Mouse (Mus musculus): ENCODE results near the gene C130074G19Rik. TPM values are rescaled to one million over a fixed set of nuclear protein-coding genes. Genes with fewer than 3 reads are reported as not detected.

Gene C130074G19Rik
- total RNA-seq, 2 experiments from 2014 or later, result 41.7 to 43.4 TPM

DNA sequence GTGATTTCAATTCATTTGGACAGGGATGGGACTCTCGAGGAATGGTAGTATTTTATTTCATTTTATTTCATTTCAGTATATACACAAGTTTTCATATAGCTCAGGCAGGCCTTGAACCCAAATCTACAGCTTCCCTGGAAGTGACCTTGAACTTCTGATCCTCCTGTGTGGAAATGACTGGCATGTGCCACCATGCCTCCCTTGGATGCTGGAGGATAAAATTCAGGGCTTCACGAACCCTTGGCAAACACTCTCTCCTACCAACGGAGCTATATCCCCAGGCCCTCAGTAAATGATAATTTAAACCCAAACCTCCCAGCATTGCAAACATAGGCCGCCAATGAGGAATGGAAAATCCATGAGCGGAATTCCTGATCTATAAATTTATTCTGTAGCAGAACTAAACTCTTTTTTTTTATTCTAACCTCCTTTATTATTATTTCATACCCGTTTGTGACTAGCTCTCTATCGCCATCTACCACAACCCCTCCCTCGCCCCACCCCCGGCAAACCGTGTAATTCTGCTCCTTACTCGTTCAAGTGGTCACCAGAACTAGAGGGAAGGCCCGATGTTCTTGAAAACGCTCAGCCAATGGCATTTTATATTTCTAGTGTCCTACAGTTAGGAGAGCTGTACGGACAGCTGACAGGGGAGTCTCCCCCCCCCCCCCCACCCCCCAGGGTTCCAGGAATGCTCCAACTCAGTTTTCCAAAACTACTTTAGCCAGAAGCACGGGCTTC lies 38.5 kb downstream of the C130074G19Rik start:
- peak; percentile 55 for DNase-seq

DNA sequence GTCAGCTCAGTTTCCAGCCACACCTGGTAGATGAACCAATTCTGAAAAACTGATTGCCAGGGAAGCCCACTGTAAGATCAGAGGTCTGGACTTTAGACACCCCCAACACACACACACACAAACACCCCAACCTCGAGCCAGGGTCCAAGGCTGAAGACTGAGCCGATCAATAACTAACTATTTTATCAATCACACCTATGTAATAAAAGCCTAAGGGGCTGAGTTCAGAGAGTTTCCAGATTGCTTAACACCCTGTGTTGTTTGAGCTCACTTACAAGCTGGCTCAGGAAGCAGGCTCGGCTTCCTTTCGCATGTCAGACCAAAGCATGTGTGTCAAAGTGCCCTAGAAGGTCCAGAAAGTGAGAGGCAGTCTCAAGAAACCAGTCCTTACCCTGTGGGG lies 45.4 kb downstream of the C130074G19Rik start:
- no peak for DNase-seq

DNA sequence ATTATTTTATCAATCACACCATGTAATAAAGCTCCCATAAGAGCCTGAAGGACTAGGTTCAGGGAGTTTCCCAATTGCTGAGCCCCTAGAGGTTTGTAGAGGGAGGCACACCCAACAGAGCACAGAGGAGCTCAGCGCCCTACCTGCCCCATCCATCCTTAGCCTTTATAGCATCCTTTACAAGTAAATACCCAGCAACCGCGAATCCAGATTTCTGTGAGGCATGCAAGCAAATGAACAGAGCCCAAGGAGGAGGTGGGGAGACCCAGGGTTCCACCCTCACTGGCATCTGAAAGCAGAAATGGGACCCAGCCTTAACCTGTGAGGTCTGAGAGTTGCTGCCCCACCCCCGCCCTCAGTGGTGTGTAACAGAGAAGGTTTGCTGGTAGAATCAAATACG lies 46.7 kb downstream of the C130074G19Rik start:
- no peak for DNase-seq

DNA sequence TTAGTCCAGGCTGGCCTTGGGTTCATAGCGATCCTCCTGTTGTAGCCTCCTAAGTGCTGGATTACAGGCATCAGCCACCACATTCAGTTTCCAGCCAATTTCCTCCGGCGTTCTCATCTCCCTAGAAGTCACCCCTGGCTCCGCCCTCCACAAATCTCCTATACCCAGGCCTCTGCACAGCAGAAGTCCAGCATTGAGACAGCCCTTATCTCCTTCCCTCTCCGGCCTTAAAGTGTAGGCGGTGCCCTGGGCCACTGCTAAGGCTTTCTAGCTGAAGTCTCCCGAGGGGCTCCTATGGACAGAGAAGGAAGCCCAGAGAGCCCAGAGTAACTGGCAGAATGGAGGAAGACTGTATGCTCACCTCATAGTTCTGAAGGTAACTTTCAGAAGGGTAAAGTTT lies 49.5 kb downstream of the C130074G19Rik start:
- DNase-seq, result no peak

DNA sequence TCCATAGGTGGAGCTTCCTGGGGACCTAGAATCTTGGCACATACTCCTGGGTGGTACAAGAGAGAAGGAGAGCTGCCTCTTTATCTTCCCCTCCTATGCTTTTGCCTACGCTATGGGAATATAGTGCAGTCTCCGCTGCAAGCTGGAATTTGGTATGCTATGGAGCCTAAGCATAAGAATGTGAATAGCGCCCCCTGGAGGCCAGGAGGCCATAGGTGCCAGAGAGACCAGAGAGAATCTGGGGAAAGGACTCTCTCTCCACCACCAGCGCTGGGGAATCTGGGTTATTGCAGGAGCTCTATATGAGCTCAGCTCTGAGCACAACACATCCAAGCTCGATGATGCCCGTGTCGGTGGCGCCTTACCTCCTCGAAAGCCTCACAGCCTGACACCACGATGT lies 50.8 kb downstream of the C130074G19Rik start:
- DNase-seq, result no peak

DNA sequence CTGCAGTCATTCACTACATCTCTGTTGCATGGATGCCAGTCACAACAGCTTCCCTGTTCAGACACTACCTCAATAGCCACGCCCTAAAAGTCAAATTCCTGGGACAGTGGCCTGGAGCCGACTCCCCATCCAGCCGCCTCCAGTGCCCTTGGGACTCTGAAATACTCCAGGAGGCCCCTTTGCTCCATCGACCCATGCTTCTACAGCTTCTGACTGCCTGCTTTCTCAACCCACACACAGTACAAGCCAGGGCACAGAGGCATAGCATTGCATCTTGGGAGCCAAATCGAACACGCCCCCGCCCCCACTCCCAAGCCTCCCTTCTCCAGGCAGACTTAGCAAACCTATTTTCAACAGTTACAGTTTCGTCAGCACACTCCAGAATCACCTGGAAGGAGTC lies 53.1 kb downstream of the C130074G19Rik start:
- DNase-seq, result no peak

DNA sequence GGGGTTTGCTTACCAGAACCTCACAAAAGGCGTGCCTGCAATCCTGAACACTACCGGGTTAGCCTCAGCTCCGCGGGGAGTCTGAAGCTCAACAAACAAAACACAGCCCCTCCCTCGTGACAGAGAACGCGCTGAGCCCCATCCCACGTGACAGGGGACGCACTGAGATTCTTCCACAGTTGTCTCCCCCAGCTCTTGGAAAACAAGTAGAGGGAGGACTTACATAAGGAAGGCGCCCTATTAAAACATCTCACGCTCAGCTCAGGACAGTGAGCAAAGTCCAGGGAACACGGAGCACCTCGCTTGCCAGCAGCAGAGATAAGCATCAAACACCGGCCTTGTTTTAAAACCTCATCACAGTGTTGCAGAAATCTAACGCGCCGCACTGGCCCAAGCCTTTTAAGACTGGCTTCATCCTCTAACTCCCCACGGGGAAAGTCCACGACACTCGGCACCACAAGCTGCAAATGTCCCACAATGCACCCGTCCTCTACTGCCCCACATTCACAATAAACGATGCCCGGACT lies 55.8 kb downstream of the C130074G19Rik start:
- DNase-seq, result peak; percentile 35

DNA sequence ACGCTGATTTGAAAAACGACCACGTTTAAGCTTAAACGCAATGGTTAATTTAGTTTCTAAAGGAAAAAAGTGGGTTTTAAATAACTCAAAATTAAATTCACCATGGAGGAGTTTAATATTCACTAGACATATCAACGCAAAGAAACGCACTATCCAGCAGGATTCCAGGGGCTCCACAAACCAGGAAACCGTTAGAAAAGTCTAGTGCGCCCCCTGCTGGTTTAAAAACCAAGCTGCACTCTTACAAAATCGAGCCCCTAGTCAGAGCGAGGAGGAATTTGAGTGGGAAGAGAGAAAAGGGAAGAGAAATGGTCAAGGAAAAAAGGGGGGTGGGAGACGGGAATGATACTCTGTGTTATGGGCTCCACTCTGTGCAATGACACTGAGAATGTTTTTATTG lies 57.9 kb downstream of the C130074G19Rik start:
- DNase-seq, result peak; percentile 62

DNA sequence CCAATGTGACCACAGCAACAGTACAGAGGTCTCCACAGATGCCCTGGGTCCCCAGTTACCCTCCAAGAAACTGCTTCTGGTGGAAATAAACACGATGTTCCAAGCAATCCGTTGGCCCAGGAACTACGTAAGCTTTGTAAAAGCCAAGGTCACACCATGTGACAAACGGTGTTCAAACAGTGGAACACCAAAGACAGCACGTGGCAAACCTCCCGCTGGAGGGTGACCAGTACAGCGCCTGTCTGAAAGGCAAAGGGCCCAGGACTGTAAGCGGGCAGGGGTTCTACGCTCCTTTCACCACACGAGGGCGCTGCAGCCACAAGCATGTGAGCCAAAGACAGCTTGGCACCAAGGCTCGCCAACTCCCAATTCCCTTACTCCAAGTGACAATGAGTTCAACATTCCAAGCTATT lies 58.6 kb downstream of the C130074G19Rik start:
- DNase-seq, result peak; percentile 98

DNA sequence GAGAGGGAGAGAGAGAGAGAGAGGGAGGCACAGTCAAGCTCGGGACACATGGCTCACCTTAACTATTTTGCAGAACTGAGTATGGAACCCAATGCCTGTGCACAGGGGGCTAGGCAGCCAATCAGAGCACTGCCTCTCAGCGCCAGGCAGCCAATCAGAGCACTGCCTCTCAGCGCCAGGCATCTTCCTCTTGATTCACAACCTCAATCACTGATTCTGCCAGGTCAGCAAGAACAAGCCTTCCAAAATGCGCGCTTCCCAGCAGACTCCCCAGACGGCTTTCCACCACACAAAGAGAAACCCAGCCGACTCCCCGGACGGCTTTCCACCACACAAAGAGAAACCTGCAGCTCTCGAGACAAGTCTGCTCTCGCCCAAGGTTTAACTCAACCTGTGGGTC lies 60.3 kb downstream of the C130074G19Rik start:
- peak; percentile 42 for DNase-seq

Small RNAs within 50 kb of the gene (microRNA-seq; reads per million reads assigned to microRNA genes)
- gene Mir1981, result 471 reads per million, percentile 65 among the genes with 10 or more reads in this experiment

Other genes starting within 250 kb of the C130074G19Rik start
- 10 to 100 TPM; 40.7 to 47.8 TPM for gene Hlx, start 150.6 kb downstream of the C130074G19Rik start, total RNA-seq (2021)
- gene Marc1, start 71.9 kb downstream of the C130074G19Rik start, total RNA-seq (2021), result 10 to 100 TPM; 15.0 to 43.0 TPM
- 100 to 1,000 TPM; 315 to 378 TPM for gene Marc2, start 36.8 kb downstream of the C130074G19Rik start, total RNA-seq (2021)
- gene Mark1, start 116.4 kb upstream of the C130074G19Rik start, total RNA-seq (2021), result 10 to 100 TPM in 1 of 2 experiments, 1 to 10 TPM in 1; 9.5 to 11.3 TPM